Mouse (Mus musculus): ENCODE results near the gene Parvb. TPM values are rescaled to one million over a fixed set of nuclear protein-coding genes. Genes with fewer than 3 reads are reported as not detected.

Parvb gene
- polyA plus RNA-seq, 1 experiment, result 54.5 TPM

DNA sequence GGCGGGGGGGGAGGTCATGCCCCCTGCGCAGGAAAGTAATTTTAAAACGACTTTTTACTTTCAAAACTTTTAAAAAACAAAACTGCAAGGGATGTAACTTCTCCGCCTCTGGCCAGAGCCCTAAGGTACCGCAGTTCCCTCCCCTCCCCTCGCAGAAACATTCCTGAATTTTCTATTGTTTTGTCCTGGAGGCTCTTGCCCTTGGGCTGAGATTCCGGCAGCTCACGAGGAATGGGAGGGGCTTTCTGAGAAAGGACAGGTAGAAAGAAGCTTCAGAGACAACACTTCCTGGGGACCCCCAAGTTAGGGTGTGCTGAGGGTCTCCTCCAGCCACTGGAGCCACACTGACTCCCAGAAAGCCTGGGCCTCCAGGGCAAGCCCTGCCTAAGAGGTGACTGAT is 766 bp downstream of the Parvb start:
- H3K27me3 ChIP-seq (ENCODE audit: control insufficient read depth, insufficient read depth, low read length, poor library complexity, severe bottlenecking), result no peaks in the 10 kb centered on the region
- TF ChIP-seq POLR2A (IDR thresholded peaks at IDR 0.05; ENCODE audit: insufficient read depth, low read length) (no peak), EP300 (IDR thresholded peaks at IDR 0.05; ENCODE audit: insufficient read depth, low read depth, low read length) (peak; percentile 87), CTCF (IDR thresholded peaks at IDR 0.05; ENCODE audit: low read depth, low read length) (no peak)
- no peaks in the 10 kb centered on the region for H3K9me3 ChIP-seq (replicated peaks; ENCODE audit: control insufficient read depth, insufficient read depth, low read length, poor library complexity, severe bottlenecking)
- H3K4me3 ChIP-seq (ENCODE audit: low read depth, low read length), result peak overlapping the region; percentile 43
- H3K4me1 ChIP-seq (ENCODE audit: control insufficient read depth, insufficient read depth, low read length), result peaks cover 2% of the 10 kb centered on the region
- H3K36me3 ChIP-seq (ENCODE audit: control insufficient read depth, insufficient read depth, low read length, poor library complexity, severe bottlenecking), result no peaks in the 10 kb centered on the region
- peak overlapping the region; percentile 78 for H3K27ac ChIP-seq (ENCODE audit: insufficient read depth, low read length)
- peak overlapping the region; percentile 52 for H3K9ac ChIP-seq (ENCODE audit: low read depth, poor library complexity, severe bottlenecking)

DNA sequence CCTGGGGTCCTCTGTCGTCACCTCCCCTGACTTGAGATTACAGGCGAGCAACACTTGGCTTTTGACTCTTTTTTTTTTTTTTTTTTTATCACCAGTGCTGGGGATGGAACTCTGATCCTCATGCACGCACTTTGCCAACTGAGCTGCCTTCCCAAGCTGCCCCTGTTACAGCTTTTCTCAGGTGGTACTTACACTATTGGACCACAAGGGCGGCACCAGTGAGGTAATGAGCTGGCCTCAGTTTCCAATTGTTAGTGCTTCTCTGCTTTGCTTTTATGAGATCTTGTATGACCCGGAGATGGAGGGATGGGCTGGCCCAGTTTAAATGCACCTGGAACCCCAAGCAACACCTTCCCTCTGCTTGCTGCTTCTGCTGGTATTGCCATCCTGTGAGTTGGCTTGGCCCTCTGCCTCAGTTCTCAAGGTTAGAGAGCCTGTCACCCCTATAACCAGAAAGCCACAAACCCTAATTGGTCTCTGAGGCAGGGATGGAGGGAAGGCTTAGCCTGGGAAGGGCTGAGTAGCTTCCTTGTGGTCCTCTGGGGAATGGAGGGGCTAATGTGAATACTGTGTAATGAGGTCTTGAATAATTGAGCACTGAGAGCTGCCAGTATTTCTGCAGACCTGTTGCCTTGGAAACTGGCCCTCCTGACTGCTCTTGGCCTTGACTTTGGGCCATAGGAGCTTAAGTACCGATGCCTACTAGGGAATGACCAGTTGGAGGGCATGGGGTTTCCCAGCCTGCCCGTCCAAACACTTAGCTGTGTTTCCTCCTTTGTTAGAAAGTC is 3.1 kb downstream of the Parvb start:
- H3K36me3 ChIP-seq (ENCODE audit: control insufficient read depth, insufficient read depth, low read length, poor library complexity, severe bottlenecking), result no peaks in the 10 kb centered on the region
- no peak for TF ChIP-seq EP300 (IDR thresholded peaks at IDR 0.05; ENCODE audit: insufficient read depth, low read depth, low read length)
- peak; percentile 4 for TF ChIP-seq CTCF (IDR thresholded peaks at IDR 0.05; ENCODE audit: low read depth, low read length)
- H3K4me1 ChIP-seq (ENCODE audit: control insufficient read depth, insufficient read depth, low read length), result peaks cover 3% of the 10 kb centered on the region
- no peak overlapping the region for H3K4me3 ChIP-seq (ENCODE audit: low read depth, low read length)
- no peak overlapping the region for H3K9ac ChIP-seq (ENCODE audit: low read depth, poor library complexity, severe bottlenecking)
- peak overlapping the region; percentile 68 for H3K27ac ChIP-seq (ENCODE audit: insufficient read depth, low read length)
- no peaks in the 10 kb centered on the region for H3K9me3 ChIP-seq (replicated peaks; ENCODE audit: control insufficient read depth, insufficient read depth, low read length, poor library complexity, severe bottlenecking)
- H3K27me3 ChIP-seq (ENCODE audit: control insufficient read depth, insufficient read depth, low read length, poor library complexity, severe bottlenecking), result no peaks in the 10 kb centered on the region

DNA sequence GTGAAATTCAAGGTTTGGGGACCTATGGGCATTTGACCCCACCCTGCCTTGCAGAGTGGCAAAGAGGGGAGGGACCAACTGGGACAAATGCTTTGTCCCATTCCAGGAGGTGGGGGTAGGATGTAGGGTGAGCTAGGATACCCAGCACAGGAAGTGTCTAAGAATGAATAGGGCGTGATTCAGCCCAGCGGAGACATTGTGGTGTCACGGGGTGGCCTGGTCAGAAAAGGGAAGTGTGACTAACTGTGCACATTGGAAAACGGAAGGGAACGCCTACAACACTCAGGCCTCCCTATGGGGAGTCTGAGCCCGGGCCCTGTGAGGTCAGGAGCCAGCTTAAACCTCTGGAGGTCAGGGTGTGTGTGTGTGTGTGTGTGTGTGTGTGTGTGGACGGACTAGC is 3.8 kb downstream of the Parvb start:
- Histone ChIP-seq H3K4me3 (ENCODE audit: low read depth, low read length) (no peak overlapping the region), H3K4me1 (ENCODE audit: control insufficient read depth, insufficient read depth, low read length) (peaks cover 3% of the 10 kb centered on the region), H3K27ac (ENCODE audit: insufficient read depth, low read length) (no peak overlapping the region), H3K9me3 (replicated peaks; ENCODE audit: control insufficient read depth, insufficient read depth, low read length, poor library complexity, severe bottlenecking) (no peaks in the 10 kb centered on the region), H3K9ac (ENCODE audit: low read depth, poor library complexity, severe bottlenecking) (no peak overlapping the region), H3K36me3 (ENCODE audit: control insufficient read depth, insufficient read depth, low read length, poor library complexity, severe bottlenecking) (no peaks in the 10 kb centered on the region), H3K27me3 (ENCODE audit: control insufficient read depth, insufficient read depth, low read length, poor library complexity, severe bottlenecking) (no peaks in the 10 kb centered on the region)
- TF ChIP-seq CTCF (IDR thresholded peaks at IDR 0.05; ENCODE audit: low read depth, low read length) (no peak), EP300 (IDR thresholded peaks at IDR 0.05; ENCODE audit: insufficient read depth, low read depth, low read length) (peak; percentile 93), POLR2A (IDR thresholded peaks at IDR 0.05; ENCODE audit: insufficient read depth, low read length) (no peak)

DNA sequence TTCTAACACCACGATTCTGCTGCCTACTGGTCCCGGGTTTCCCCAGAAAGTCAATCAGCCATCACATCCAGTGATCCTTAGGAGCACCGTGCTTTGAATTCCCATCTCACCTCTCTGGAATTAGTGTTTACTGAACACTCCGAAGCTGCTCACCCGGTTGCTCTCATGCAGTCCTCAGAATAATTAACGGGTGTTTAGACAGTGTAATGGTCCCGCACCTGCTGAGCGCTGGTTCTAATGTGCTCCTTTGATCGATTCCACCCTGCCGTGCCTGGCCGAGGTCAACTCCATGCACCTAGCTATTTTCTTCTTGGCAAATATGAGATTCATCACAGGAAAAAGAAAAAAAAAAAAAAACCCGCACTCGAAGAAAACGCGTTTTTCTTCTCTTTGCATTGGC is 6.7 kb downstream of the Parvb start:
- Histone ChIP-seq H3K27me3 (ENCODE audit: control insufficient read depth, insufficient read depth, low read length, poor library complexity, severe bottlenecking) (no peaks in the 10 kb centered on the region), H3K36me3 (ENCODE audit: control insufficient read depth, insufficient read depth, low read length, poor library complexity, severe bottlenecking) (peaks cover 3% of the 10 kb centered on the region; the same call in 1 of the 2 replicates), H3K27ac (ENCODE audit: insufficient read depth, low read length) (no peak overlapping the region), H3K9ac (ENCODE audit: low read depth, poor library complexity, severe bottlenecking) (no peak overlapping the region), H3K4me3 (ENCODE audit: low read depth, low read length) (no peak overlapping the region), H3K4me1 (ENCODE audit: control insufficient read depth, insufficient read depth, low read length) (peaks cover 3% of the 10 kb centered on the region), H3K9me3 (replicated peaks; ENCODE audit: control insufficient read depth, insufficient read depth, low read length, poor library complexity, severe bottlenecking) (no peaks in the 10 kb centered on the region)
- TF ChIP-seq CTCF (IDR thresholded peaks at IDR 0.05; ENCODE audit: low read depth, low read length), result no peak

DNA sequence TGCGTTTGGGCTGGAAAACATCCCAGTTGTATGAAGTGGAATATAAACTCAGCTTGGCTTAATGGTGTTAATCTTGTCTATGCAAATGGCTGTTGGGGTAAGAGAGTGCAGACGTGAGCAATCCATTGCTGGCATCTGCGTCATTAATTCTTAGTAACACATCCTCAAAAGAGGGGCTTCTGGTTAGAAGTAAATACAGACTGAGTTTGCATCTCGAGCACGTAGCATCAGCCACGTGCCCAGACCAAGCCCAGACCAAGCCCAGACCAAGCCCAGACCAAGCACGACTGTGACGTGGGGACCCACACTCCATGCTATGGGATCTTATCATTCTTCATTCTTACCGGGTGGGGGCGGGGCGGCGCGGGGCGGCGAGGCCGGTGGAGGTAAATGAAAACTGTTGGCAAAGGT is 7.2 kb downstream of the Parvb start:
- Histone ChIP-seq H3K9me3 (replicated peaks; ENCODE audit: control insufficient read depth, insufficient read depth, low read length, poor library complexity, severe bottlenecking) (no peaks in the 10 kb centered on the region), H3K27ac (ENCODE audit: insufficient read depth, low read length) (no peak overlapping the region), H3K27me3 (ENCODE audit: control insufficient read depth, insufficient read depth, low read length, poor library complexity, severe bottlenecking) (no peaks in the 10 kb centered on the region), H3K4me1 (ENCODE audit: control insufficient read depth, insufficient read depth, low read length) (peaks cover 3% of the 10 kb centered on the region), H3K36me3 (ENCODE audit: control insufficient read depth, insufficient read depth, low read length, poor library complexity, severe bottlenecking) (peaks cover 3% of the 10 kb centered on the region; the same call in 1 of the 2 replicates), H3K4me3 (ENCODE audit: low read depth, low read length) (no peak overlapping the region), H3K9ac (ENCODE audit: low read depth, poor library complexity, severe bottlenecking) (no peak overlapping the region)
- no peak for TF ChIP-seq POLR2A (IDR thresholded peaks at IDR 0.05; ENCODE audit: insufficient read depth, low read length)
- no peak for TF ChIP-seq CTCF (IDR thresholded peaks at IDR 0.05; ENCODE audit: low read depth, low read length)
- TF ChIP-seq EP300 (IDR thresholded peaks at IDR 0.05; ENCODE audit: insufficient read depth, low read depth, low read length), result no peak

DNA sequence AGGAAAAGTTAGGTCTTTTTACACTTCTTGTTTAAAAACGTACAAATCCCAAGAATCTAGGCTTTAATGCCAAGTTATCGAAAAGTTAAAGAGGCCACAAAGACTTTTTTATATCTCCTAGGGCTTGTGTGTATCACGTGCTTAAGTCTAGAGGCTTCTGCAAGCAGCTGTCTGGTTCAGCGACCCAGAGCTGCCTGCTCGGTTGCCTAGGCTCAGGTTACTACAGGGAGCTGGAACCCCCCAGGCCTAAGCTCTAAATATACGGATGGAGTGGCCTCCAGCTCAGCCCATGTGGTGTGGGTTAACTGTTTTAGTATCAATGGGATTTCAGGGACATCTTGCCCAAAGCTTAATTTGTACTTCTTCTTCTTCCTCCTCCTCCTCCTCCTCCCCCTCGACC is 9.7 kb downstream of the Parvb start:
- Histone ChIP-seq H3K27me3 (ENCODE audit: control insufficient read depth, insufficient read depth, low read length, poor library complexity, severe bottlenecking) (no peaks in the 10 kb centered on the region), H3K9me3 (replicated peaks; ENCODE audit: control insufficient read depth, insufficient read depth, low read length, poor library complexity, severe bottlenecking) (no peaks in the 10 kb centered on the region), H3K9ac (ENCODE audit: low read depth, poor library complexity, severe bottlenecking) (no peak overlapping the region), H3K4me1 (ENCODE audit: control insufficient read depth, insufficient read depth, low read length) (peaks cover 3% of the 10 kb centered on the region), H3K36me3 (ENCODE audit: control insufficient read depth, insufficient read depth, low read length, poor library complexity, severe bottlenecking) (peaks cover 3% of the 10 kb centered on the region; the same call in 1 of the 2 replicates), H3K4me3 (ENCODE audit: low read depth, low read length) (no peak overlapping the region), H3K27ac (ENCODE audit: insufficient read depth, low read length) (no peak overlapping the region)
- TF ChIP-seq POLR2A (IDR thresholded peaks at IDR 0.05; ENCODE audit: insufficient read depth, low read length), result no peak
- TF ChIP-seq EP300 (IDR thresholded peaks at IDR 0.05; ENCODE audit: insufficient read depth, low read depth, low read length), result no peak
- TF ChIP-seq CTCF (IDR thresholded peaks at IDR 0.05; ENCODE audit: low read depth, low read length), result no peak
